In genomic region chr4:127005113-127005936, GRCm38 (mm10) we compare ENCODE assay signal across 8 mouse cellular contexts. TPM values are rescaled to one million over a fixed set of nuclear protein-coding genes. Genes with fewer than 3 reads are reported as not detected.
DNase-seq lines count a peak whose midpoint lies in the region; ATAC-seq lines count a peak whose summit lies in the region.

No protein-coding gene starts in this region.

- H3K4me1 ChIP-seq in forebrain, embryonic 13.5 days: peaks cover 26% of the 10 kb centered on the region
- peaks cover 22% of the 10 kb centered on the region for H3K4me1 ChIP-seq in hindbrain, embryonic 15.5 days (replicated peaks)
- peaks cover 7% of the 10 kb centered on the region; the same call in 1 of the 2 replicates for H3K4me1 ChIP-seq in stomach, embryonic 16.5 days (ENCODE audit: control insufficient read depth, insufficient read depth, low read length)

- H3K27me3 ChIP-seq in forebrain, embryonic 13.5 days: 0 out of 2 replicates have a peak, but pooled peaks cover 3% of the 10 kb centered on the region
- no peaks in the 10 kb centered on the region for H3K27me3 ChIP-seq in hindbrain, embryonic 15.5 days
- no peaks in the 10 kb centered on the region for H3K27me3 ChIP-seq in stomach, embryonic 16.5 days (ENCODE audit: control insufficient read depth, insufficient read depth, low read length)

- H3K4me2 ChIP-seq in forebrain, embryonic 13.5 days: peak overlapping the region; percentile 64
- peak overlapping the region; percentile 61 for H3K4me2 ChIP-seq in hindbrain, embryonic 15.5 days
- H3K4me2 ChIP-seq in stomach, embryonic 16.5 days (ENCODE audit: low read depth, low read length): peak overlapping the region; percentile 60

- peak overlapping the region; percentile 58 for H3K27ac ChIP-seq in forebrain, embryonic 13.5 days
- peak overlapping the region; percentile 77 for H3K27ac ChIP-seq in hindbrain, embryonic 15.5 days (replicated peaks)
- H3K27ac ChIP-seq in stomach, embryonic 16.5 days (ENCODE audit: low read length): no peak overlapping the region

- peak; percentile 53 for DNase-seq in Muller cell, postnatal 12 days (ENCODE audit: inconsistent ontology term)
- peak; percentile 82 for DNase-seq in brain, adult 2 months (ENCODE audit: low read depth, low spot score)
- peak; percentile 46 to 57 for DNase-seq in left cerebral cortex, adult 8-10 months (ENCODE audit: low spot score in 2 of 2)
- DNase-seq in mesoderm, embryonic 11.5 days (ENCODE audit: low read depth, low spot score): peak; percentile 75
- no peak for DNase-seq in spleen, adult 12 weeks (ENCODE audit: low spot score)

- no peaks in the 10 kb centered on the region for H3K36me3 ChIP-seq in forebrain, embryonic 13.5 days (ENCODE audit: poor library complexity, severe bottlenecking)
- no peaks in the 10 kb centered on the region for H3K36me3 ChIP-seq in hindbrain, embryonic 15.5 days
- no peaks in the 10 kb centered on the region for H3K36me3 ChIP-seq in stomach, embryonic 16.5 days (ENCODE audit: control insufficient read depth, insufficient read depth, low read length)

- WGBS in forebrain, embryonic 13.5 days: 9% methylated on average over 25 of the region's 25 CpGs
- WGBS in hindbrain, embryonic 15.5 days: 11% methylated on average over 25 of the region's 25 CpGs
- WGBS in stomach, embryonic 16.5 days: 17% methylated on average over 25 of the region's 25 CpGs

- H3K9ac ChIP-seq in forebrain, embryonic 13.5 days: peak overlapping the region; percentile 56
- peak overlapping the region; percentile 34 for H3K9ac ChIP-seq in hindbrain, embryonic 15.5 days
- H3K9ac ChIP-seq in stomach, embryonic 16.5 days (ENCODE audit: low read length): peak overlapping the region; percentile 62

- peak; percentile 86 for ATAC-seq in forebrain, embryonic 13.5 days
- ATAC-seq in hindbrain, embryonic 15.5 days (ENCODE audit: low FRiP score, low read depth): peak; percentile 87
- peak; percentile 64; the same call in 1 of the 2 replicates for ATAC-seq in stomach, embryonic 16.5 days (ENCODE audit: insufficient read depth, low FRiP score)

- no peaks in the 10 kb centered on the region for H3K9me3 ChIP-seq in forebrain, embryonic 13.5 days (replicated peaks)
- H3K9me3 ChIP-seq in hindbrain, embryonic 15.5 days: no peaks in the 10 kb centered on the region
- no peaks in the 10 kb centered on the region for H3K9me3 ChIP-seq in stomach, embryonic 16.5 days (replicated peaks; ENCODE audit: control insufficient read depth, low read length)

- H3K4me3 ChIP-seq in forebrain, embryonic 13.5 days: peak overlapping the region; percentile 38
- H3K4me3 ChIP-seq in hindbrain, embryonic 15.5 days: peak overlapping the region; percentile 33
- H3K4me3 ChIP-seq in stomach, embryonic 16.5 days (replicated peaks; ENCODE audit: low read length): peak overlapping the region; percentile 41

RNA-seq across cellular contexts. Expression of gene Sfpq, which starts 15.8 kb away (rescaled TPM):
- 120 and 122 TPM in 2 replicates for polyA plus RNA-seq in forebrain, embryonic 13.5 days (2015; fragmentation: Nextera tagmentation; extraction: Ambion mirVana)
- polyA plus RNA-seq in hindbrain, embryonic 15.5 days (2015; fragmentation: Nextera tagmentation; extraction: Ambion mirVana): 64.1 and 73.2 TPM in 2 replicates
- 100 to 1,000 TPM; 156 to 207 (median 198) TPM for total RNA-seq in left cerebral cortex, adult 8-10 months (2022)
- 37.6 and 40.2 TPM in 2 replicates for polyA plus RNA-seq in stomach, embryonic 16.5 days (2015; fragmentation: Nextera tagmentation; extraction: Ambion mirVana)

RNA-seq across cellular contexts. Expression of gene Zmym4, which starts 37.4 kb away (rescaled TPM):
- 30.0 and 30.6 TPM in 2 replicates for polyA plus RNA-seq in forebrain, embryonic 13.5 days (2015; fragmentation: Nextera tagmentation; extraction: Ambion mirVana)
- 25.4 and 26.1 TPM in 2 replicates for polyA plus RNA-seq in hindbrain, embryonic 15.5 days (2015; fragmentation: Nextera tagmentation; extraction: Ambion mirVana)
- total RNA-seq in left cerebral cortex, adult 8-10 months (2022): 10 to 100 TPM; 52.1 to 61.7 (median 57.4) TPM
- 12.3 and 16.6 TPM in 2 replicates for polyA plus RNA-seq in stomach, embryonic 16.5 days (2015; fragmentation: Nextera tagmentation; extraction: Ambion mirVana)

RNA-seq across cellular contexts. Expression of gene Zmym1, which starts 55.6 kb away (rescaled TPM):
- 26.4 and 28.4 TPM in 2 replicates for polyA plus RNA-seq in forebrain, embryonic 13.5 days (2015; fragmentation: Nextera tagmentation; extraction: Ambion mirVana)
- 26.0 and 26.3 TPM in 2 replicates for polyA plus RNA-seq in hindbrain, embryonic 15.5 days (2015; fragmentation: Nextera tagmentation; extraction: Ambion mirVana)
- total RNA-seq in left cerebral cortex, adult 8-10 months (2022): 10 to 100 TPM; 10.6 to 14.6 (median 12.9) TPM
- polyA plus RNA-seq in stomach, embryonic 16.5 days (2015; fragmentation: Nextera tagmentation; extraction: Ambion mirVana): 14.2 and 18.0 TPM in 2 replicates
